Mouse (Mus musculus): ENCODE data around the gene Ntn5. TPM values are rescaled to one million over a fixed set of nuclear protein-coding genes. Genes with fewer than 3 reads are reported as not detected.
A peak's percentile ranks its signal among the peaks of the same experiment; 100 is the strongest.

Gene Ntn5
- polyA plus RNA-seq, 1 experiment, result 0.47 TPM

DNA sequence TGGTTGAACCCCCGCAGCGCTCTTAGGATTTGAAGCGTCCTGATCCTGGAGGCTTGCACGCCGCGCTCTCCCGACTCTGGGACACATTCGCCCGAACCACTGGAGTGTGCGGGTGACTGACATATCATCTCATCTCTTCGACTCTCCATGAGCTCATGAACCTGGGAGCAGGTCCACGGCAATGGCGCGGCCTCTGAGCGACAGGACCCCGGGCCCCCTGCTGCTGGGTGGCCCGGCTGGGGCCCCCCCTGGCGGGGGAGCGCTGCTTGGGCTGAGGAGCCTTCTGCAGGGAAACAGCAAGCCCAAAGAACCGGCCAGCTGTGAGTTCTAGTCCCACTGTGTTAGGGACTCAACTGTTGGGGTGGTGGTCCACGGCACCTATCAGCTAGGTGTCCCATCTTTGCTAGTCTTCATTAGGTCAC, 21.6 kb downstream of the Ntn5 start:
- no peak for TF ChIP-seq CTCF (IDR thresholded peaks at IDR 0.05; ENCODE audit: extremely low read depth, insufficient read length, insufficient replicate concordance, low read depth, low read length)
- no peak for TF ChIP-seq POLR2A (IDR thresholded peaks at IDR 0.05; ENCODE audit: low read depth, low read length)
- WGBS, result 1% methylated on average over 21 of the region's 21 CpGs

DNA sequence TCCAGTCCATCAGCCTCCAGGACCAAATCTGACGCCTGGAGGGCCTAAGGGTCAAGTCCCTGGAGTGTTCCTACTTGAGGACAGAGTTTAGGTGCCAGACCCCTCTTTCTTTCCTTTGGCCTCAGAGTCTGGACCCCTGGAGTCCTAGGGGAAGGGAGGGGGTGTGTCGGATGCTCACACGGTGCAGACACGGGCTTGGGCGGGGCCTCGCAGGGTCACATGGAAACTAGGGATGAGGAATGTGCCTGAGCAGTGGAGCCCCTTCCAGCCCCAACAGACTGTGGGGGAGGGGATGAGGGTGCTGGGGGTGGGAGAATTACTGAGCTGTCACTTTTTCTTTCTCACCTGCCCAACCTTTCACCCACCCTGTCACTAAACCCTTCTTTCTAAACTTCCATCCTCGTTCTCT, 22.1 kb downstream of the Ntn5 start:
- H3K27me3 ChIP-seq (ENCODE audit: control insufficient read depth, insufficient read depth, low read length), result no peaks in the 10 kb centered on the region
- peak overlapping the region; percentile 99 for H3K27ac ChIP-seq (ENCODE audit: insufficient read depth, low read depth, low read length)
- H3K36me3 ChIP-seq (ENCODE audit: control insufficient read depth, insufficient read depth, low read length), result peaks cover 28% of the 10 kb centered on the region
- peak overlapping the region; percentile 92 for H3K4me3 ChIP-seq (ENCODE audit: low read depth, low read length)
- peaks cover 30% of the 10 kb centered on the region for H3K4me1 ChIP-seq (ENCODE audit: control insufficient read depth, insufficient read depth, insufficient read length, low read length)
- 1% methylated on average over 7 of the region's 7 CpGs for WGBS
- TF ChIP-seq CTCF (IDR thresholded peaks at IDR 0.05; ENCODE audit: extremely low read depth, insufficient read length, insufficient replicate concordance, low read depth, low read length), result no peak
- peak; percentile 21; the same call in 1 of the 2 replicates for TF ChIP-seq POLR2A (IDR thresholded peaks at IDR 0.05; ENCODE audit: low read depth, low read length)

More for the DNA sequence above, 21.6 kb downstream of the Ntn5 start:
- Histone ChIP-seq H3K4me3 (ENCODE audit: low read depth, low read length) (peak overlapping the region; percentile 92), H3K27me3 (ENCODE audit: control insufficient read depth, insufficient read depth, low read length) (peaks cover 1% of the 10 kb centered on the region; the same call in 1 of the 2 replicates), H3K36me3 (ENCODE audit: control insufficient read depth, insufficient read depth, low read length) (peaks cover 23% of the 10 kb centered on the region), H3K4me1 (ENCODE audit: control insufficient read depth, insufficient read depth, insufficient read length, low read length) (peaks cover 28% of the 10 kb centered on the region), H3K27ac (ENCODE audit: insufficient read depth, low read depth, low read length) (peak overlapping the region; percentile 99)

DNA sequence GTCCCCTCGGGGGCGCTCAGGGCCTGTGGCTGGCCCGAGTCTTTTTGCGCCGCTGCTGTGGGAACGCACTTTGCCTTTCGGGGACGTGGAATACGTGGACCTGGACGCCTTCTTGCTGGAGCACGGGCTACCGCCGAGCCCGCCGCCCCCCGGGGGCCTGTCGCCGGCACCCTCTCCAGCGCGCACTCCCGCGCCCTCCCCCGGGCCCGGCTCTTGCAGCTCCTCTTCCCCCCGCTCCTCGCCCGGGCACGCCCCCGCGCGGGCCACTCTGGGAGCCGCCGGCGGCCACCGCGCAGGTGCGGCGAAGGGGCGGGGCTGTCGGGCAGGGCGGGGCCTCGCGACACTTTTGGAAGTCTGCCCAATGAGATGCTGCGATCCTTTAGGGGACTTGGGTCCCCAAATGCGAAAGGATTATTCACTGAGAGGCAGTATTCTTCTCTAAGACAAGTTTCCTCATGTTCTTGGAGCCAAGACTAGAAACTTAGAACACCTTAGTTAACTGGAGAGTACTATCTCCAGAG, 23.0 kb downstream of the Ntn5 start:
- peak overlapping the region; percentile 92 for H3K4me3 ChIP-seq (ENCODE audit: low read depth, low read length)
- TF ChIP-seq POLR2A (IDR thresholded peaks at IDR 0.05; ENCODE audit: low read depth, low read length) (peak; percentile 87), CTCF (IDR thresholded peaks at IDR 0.05; ENCODE audit: extremely low read depth, insufficient read length, insufficient replicate concordance, low read depth, low read length) (no peak)
- peaks cover 37% of the 10 kb centered on the region for H3K36me3 ChIP-seq (ENCODE audit: control insufficient read depth, insufficient read depth, low read length)
- no peaks in the 10 kb centered on the region for H3K27me3 ChIP-seq (ENCODE audit: control insufficient read depth, insufficient read depth, low read length)
- H3K27ac ChIP-seq (ENCODE audit: insufficient read depth, low read depth, low read length), result peak overlapping the region; percentile 100
- peaks cover 38% of the 10 kb centered on the region for H3K4me1 ChIP-seq (ENCODE audit: control insufficient read depth, insufficient read depth, insufficient read length, low read length)
- WGBS, result 2% methylated on average over 45 of the region's 45 CpGs

DNA sequence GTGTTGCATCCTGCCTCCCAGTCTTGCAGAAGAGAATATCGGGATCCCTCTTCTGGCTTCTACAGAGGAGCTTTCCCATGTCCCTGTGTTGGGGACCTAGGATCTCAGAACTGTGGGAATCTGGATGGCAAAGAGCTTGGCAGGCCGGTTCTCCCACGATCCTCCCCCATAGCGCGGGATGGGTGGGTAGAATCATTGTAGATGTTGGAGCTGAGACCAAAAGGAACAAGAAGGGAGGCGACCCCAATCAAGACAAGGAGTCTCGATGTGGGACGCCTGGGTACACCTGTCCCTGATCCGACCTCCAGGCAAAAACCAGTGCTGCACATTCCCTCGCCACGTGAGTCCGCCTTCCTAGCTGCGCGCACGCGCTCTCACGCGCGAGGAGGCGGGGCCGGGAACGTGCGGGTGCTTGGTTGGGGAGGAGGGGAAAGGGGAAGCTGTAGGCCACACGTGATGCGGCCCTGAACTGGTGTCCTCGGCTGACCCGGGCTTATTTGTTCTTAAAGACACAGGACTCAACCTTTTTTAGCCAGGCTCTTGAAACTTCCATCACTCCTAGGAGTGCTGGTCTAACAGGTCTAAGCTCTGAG, 23.6 kb downstream of the Ntn5 start:
- H3K4me1 ChIP-seq (ENCODE audit: control insufficient read depth, insufficient read depth, insufficient read length, low read length), result peaks cover 42% of the 10 kb centered on the region
- under 1% methylated on average over 27 of the region's 27 CpGs for WGBS
- TF ChIP-seq POLR2A (IDR thresholded peaks at IDR 0.05; ENCODE audit: low read depth, low read length) (peak; percentile 52; the same call in 1 of the 2 replicates), CTCF (IDR thresholded peaks at IDR 0.05; ENCODE audit: extremely low read depth, insufficient read length, insufficient replicate concordance, low read depth, low read length) (no peak)

DNA sequence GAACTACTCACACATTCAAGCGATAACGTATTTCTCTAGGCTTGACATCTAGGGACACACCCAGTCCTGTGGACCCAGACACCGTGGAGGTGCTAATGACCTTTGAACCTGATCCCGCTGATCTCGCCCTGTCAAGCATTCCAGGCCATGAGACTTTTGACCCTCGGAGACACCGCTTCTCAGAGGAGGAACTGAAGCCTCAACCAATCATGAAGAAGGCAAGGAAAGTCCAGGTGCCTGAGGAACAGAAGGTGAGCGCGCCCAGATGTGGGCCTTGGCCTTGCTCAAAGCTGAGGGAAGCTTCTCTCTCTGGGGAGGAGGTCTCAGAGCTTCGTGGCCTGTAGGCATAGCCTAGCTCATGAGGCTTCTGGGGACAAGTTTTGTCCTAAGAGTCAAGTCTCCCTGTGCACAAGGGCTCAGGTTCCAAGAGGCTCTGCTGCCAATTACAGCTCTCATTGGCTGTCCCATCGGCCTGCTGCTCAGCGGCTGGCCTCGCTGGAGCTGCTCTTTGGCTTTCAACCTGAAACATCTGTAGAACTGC, 24.5 kb downstream of the Ntn5 start:
- H3K4me1 ChIP-seq (ENCODE audit: control insufficient read depth, insufficient read depth, insufficient read length, low read length), result peaks cover 48% of the 10 kb centered on the region
- peak; percentile 14; the same call in 1 of the 2 replicates for TF ChIP-seq CTCF (IDR thresholded peaks at IDR 0.05; ENCODE audit: extremely low read depth, insufficient read length, insufficient replicate concordance, low read depth, low read length)
- TF ChIP-seq POLR2A (IDR thresholded peaks at IDR 0.05; ENCODE audit: low read depth, low read length), result peak; percentile 11; the same call in 1 of the 2 replicates
- H3K27ac ChIP-seq (ENCODE audit: insufficient read depth, low read depth, low read length), result peak overlapping the region; percentile 100
- H3K4me3 ChIP-seq (ENCODE audit: low read depth, low read length), result peak overlapping the region; percentile 39
- 10% methylated on average over 13 of the region's 13 CpGs for WGBS
- peaks cover 48% of the 10 kb centered on the region for H3K36me3 ChIP-seq (ENCODE audit: control insufficient read depth, insufficient read depth, low read length)
- no peaks in the 10 kb centered on the region for H3K27me3 ChIP-seq (ENCODE audit: control insufficient read depth, insufficient read depth, low read length)

More for the DNA sequence above, 23.6 kb downstream of the Ntn5 start:
- Histone ChIP-seq H3K27ac (ENCODE audit: insufficient read depth, low read depth, low read length) (peak overlapping the region; percentile 100), H3K4me3 (ENCODE audit: low read depth, low read length) (peak overlapping the region; percentile 92), H3K27me3 (ENCODE audit: control insufficient read depth, insufficient read depth, low read length) (no peaks in the 10 kb centered on the region), H3K36me3 (ENCODE audit: control insufficient read depth, insufficient read depth, low read length) (peaks cover 42% of the 10 kb centered on the region)

DNA sequence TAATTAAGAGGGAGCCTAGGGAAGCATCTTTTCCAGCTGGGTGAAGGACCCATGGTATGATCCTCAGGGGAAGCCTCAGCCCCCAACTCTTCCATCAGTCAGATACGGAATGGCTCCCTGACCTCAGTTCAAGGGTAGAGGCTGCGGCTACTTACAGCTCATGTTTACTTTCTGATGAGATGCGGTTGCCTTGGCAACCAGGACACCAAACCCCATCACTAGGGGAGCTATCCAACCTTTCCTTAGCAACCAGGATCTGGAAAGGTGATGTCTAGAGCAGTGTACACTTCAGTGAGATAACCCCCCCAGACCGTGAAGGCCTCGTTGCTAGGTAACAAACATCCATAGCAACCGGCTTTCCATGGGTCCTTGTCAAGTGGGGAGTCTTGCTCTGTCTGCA, 25.2 kb downstream of the Ntn5 start:
- Histone ChIP-seq H3K36me3 (ENCODE audit: control insufficient read depth, insufficient read depth, low read length) (peaks cover 51% of the 10 kb centered on the region), H3K4me3 (ENCODE audit: low read depth, low read length) (no peak overlapping the region), H3K27me3 (ENCODE audit: control insufficient read depth, insufficient read depth, low read length) (no peaks in the 10 kb centered on the region), H3K27ac (ENCODE audit: insufficient read depth, low read depth, low read length) (peak overlapping the region; percentile 100), H3K4me1 (ENCODE audit: control insufficient read depth, insufficient read depth, insufficient read length, low read length) (peaks cover 46% of the 10 kb centered on the region)
- WGBS, result 33% methylated on average over 6 of the region's 6 CpGs
- TF ChIP-seq POLR2A (IDR thresholded peaks at IDR 0.05; ENCODE audit: low read depth, low read length) (no peak), CTCF (IDR thresholded peaks at IDR 0.05; ENCODE audit: extremely low read depth, insufficient read length, insufficient replicate concordance, low read depth, low read length) (no peak)

DNA sequence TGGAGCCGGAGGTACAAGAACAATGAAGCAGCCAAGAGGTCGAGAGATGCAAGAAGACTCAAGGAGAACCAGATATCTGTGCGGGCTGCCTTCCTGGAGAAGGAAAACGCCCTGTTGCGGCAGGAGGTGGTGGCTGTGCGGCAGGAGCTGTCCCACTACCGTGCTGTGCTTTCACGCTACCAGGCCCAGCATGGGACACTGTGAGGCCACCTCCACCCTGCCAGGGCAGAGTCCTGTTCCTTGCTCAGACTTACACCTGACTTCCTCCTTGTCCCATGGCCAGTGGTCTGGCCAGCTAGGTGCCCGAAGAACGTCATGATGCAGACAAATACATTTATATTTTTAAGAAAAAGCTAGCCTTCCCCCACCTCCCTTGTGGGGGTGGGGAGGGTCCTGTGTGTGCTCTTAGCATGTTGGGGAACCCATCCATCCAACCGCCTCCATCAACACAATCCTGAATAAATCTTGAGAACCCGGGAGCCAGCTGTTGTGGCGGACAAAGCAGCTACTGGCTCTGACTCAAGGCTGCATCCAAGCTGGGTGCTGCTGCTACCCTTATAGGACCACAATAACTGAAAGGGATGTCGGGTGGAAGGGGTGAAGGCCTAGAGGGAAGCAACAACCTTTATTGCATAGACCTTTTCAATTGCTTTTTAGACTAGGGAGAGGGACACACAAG, 26.0 kb downstream of the Ntn5 start:
- Histone ChIP-seq H3K27me3 (ENCODE audit: control insufficient read depth, insufficient read depth, low read length) (no peaks in the 10 kb centered on the region), H3K4me1 (ENCODE audit: control insufficient read depth, insufficient read depth, insufficient read length, low read length) (peaks cover 43% of the 10 kb centered on the region), H3K36me3 (ENCODE audit: control insufficient read depth, insufficient read depth, low read length) (peaks cover 51% of the 10 kb centered on the region), H3K4me3 (ENCODE audit: low read depth, low read length) (no peak overlapping the region), H3K27ac (ENCODE audit: insufficient read depth, low read depth, low read length) (peak overlapping the region; percentile 100)
- 44% methylated on average over 14 of the region's 14 CpGs for WGBS
- 0 out of 2 replicates have a peak, but pooled peaks have one; percentile 22 for TF ChIP-seq POLR2A (IDR thresholded peaks at IDR 0.05; ENCODE audit: low read depth, low read length)
- no peak for TF ChIP-seq CTCF (IDR thresholded peaks at IDR 0.05; ENCODE audit: extremely low read depth, insufficient read length, insufficient replicate concordance, low read depth, low read length)

Data from small intestine, adult 2 months (tissue).